ENCODE assay signal across 13 mouse cellular contexts in the genomic region with DNA sequence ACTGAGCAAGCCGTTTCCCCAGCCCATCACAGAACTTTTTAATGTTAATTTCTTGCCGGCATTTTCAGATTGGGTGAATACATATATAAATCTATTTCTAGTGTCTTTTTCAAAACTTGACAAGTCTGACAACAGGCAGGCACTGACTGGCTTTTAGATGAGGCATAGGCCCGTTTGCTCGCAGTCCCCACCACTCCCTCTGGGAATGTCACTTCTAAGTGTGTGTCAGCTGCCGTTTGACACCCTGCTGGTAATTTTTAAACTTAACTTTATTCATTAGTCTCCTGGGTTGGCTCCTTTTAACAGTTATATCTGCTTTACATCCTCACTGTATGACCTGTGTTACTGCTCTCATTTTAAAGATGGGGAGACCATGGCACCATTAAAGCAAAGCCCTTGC.
"Had no signal": no experiment of that assay in that cellular context is flagged by ENCODE, and none has a peak within 500 bp of the region (broad histone marks: within the 10 kb centered on the region; RNA-seq: fewer than 3 reads in every experiment).

No protein-coding gene starts in this region.

- H3K4me1 ChIP-seq: liver, embryonic 13.5 days; megakaryocyte, embryonic 14.5 days; midbrain, embryonic 12.5 days; midbrain, embryonic 15.5 days had no signal

- H3K27ac ChIP-seq: left cerebral cortex, adult 2 months; liver, embryonic 13.5 days; midbrain, embryonic 12.5 days; midbrain, embryonic 15.5 days; neural tube, embryonic 12.5 days; neural tube, embryonic 15.5 days; stomach, postnatal 0 days had no signal

- DNase-seq: kidney, adult 9 months; liver, embryonic 13.5 days; lung, adult 2 months; thymus, adult 2 months; thymus, postnatal 14 days; thymus, postnatal 4 days had no signal

- H3K4me3 ChIP-seq: left cerebral cortex, adult 2 months; liver, embryonic 13.5 days; megakaryocyte, embryonic 14.5 days; midbrain, embryonic 12.5 days; midbrain, embryonic 15.5 days; neural tube, embryonic 12.5 days; neural tube, embryonic 15.5 days had no signal

- H3K4me2 ChIP-seq: liver, embryonic 13.5 days; midbrain, embryonic 12.5 days; midbrain, embryonic 15.5 days; neural tube, embryonic 12.5 days; neural tube, embryonic 15.5 days had no signal

- H3K27me3 ChIP-seq: liver, embryonic 13.5 days; megakaryocyte, embryonic 14.5 days; midbrain, embryonic 12.5 days; midbrain, embryonic 15.5 days had no signal

- H3K9ac ChIP-seq: liver, embryonic 13.5 days; midbrain, embryonic 12.5 days; midbrain, embryonic 15.5 days; neural tube, embryonic 12.5 days; neural tube, embryonic 15.5 days had no signal

- H3K36me3 ChIP-seq: liver, embryonic 13.5 days; midbrain, embryonic 12.5 days; midbrain, embryonic 15.5 days; neural tube, embryonic 12.5 days; neural tube, embryonic 15.5 days had no signal

- H3K9me3 ChIP-seq: liver, embryonic 13.5 days; megakaryocyte, embryonic 14.5 days; midbrain, embryonic 12.5 days; midbrain, embryonic 15.5 days; neural tube, embryonic 12.5 days; neural tube, embryonic 15.5 days had no signal

- ATAC-seq: midbrain, embryonic 15.5 days had no signal
